Mouse (Mus musculus): ENCODE measurements around the gene Idnk. TPM values are rescaled to one million over a fixed set of nuclear protein-coding genes. Genes with fewer than 3 reads are reported as not detected.

Gene Idnk
- polyA plus RNA-seq, 1 experiment from 2014 or later: 69.1 TPM

GRCm38 (mm10) chr13:58201343-58201742, 43.9 kb downstream of the Idnk start:
- H3K9ac ChIP-seq: no peak overlapping the region
- no peak overlapping the region for H3K4me3 ChIP-seq
- H3K36me3 ChIP-seq: peaks cover 11% of the 10 kb centered on the region
- 91% methylated on average over 6 of the region's 6 CpGs for WGBS
- no peaks in the 10 kb centered on the region for H3K9me3 ChIP-seq
- no peak overlapping the region for H3K27ac ChIP-seq
- no peak overlapping the region for H3K4me2 ChIP-seq (replicated peaks)
- no peak for ATAC-seq (ENCODE audit: low FRiP score, low read depth)
- H3K27me3 ChIP-seq (replicated peaks): no peaks in the 10 kb centered on the region
- H3K4me1 ChIP-seq: no peaks in the 10 kb centered on the region

GRCm38 (mm10) chr13:58201908-58202307, 44.5 kb downstream of the Idnk start:
- no peaks in the 10 kb centered on the region for H3K9me3 ChIP-seq
- no peaks in the 10 kb centered on the region for H3K4me1 ChIP-seq
- H3K36me3 ChIP-seq: peaks cover 10% of the 10 kb centered on the region
- H3K27ac ChIP-seq: no peak overlapping the region
- H3K27me3 ChIP-seq (replicated peaks): no peaks in the 10 kb centered on the region
- no peak overlapping the region for H3K4me2 ChIP-seq (replicated peaks)
- H3K4me3 ChIP-seq: no peak overlapping the region
- 96% methylated on average over 3 of the region's 3 CpGs for WGBS
- no peak for ATAC-seq (ENCODE audit: low FRiP score, low read depth)
- H3K9ac ChIP-seq: no peak overlapping the region

GRCm38 (mm10) chr13:58202903-58203302, 45.5 kb downstream of the Idnk start:
- WGBS: 97% methylated on average over 1 of the region's 1 CpGs

DNA sequence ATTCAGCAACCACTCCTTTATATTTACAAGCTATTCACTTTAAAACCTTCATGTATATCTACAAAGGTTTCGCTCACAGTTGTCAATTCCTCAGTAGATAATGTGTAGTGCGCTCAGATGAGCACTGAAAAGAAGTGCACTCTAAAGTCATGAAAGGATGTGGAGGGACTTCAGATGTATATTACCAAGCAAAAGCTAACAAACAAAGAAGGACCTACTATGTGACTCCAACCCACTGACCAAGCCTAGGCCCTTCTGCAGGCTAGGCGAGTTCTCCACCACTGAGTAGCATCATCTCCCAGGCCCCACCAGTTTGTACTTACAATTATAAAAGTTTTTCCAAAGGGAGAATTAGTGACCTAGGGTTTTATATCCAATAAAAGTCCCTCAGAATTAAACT, 46.8 kb downstream of the Idnk start:
- Histone ChIP-seq H3K4me3 (no peak overlapping the region), H3K27me3 (replicated peaks) (no peaks in the 10 kb centered on the region), H3K36me3 (no peaks in the 10 kb centered on the region), H3K9me3 (no peaks in the 10 kb centered on the region), H3K9ac (no peak overlapping the region), H3K4me1 (no peaks in the 10 kb centered on the region), H3K4me2 (replicated peaks) (no peak overlapping the region), H3K27ac (no peak overlapping the region)
- WGBS: 94% methylated on average over 3 of the region's 3 CpGs
- ATAC-seq (ENCODE audit: low FRiP score, low read depth): no peak

More at GRCm38 (mm10) chr13:58202903-58203302, 45.5 kb downstream of the Idnk start:
- H3K27me3 ChIP-seq (replicated peaks): no peaks in the 10 kb centered on the region
- H3K27ac ChIP-seq: no peak overlapping the region
- H3K9me3 ChIP-seq: no peaks in the 10 kb centered on the region
- H3K9ac ChIP-seq: no peak overlapping the region
- H3K4me1 ChIP-seq: no peaks in the 10 kb centered on the region
- peaks cover 3% of the 10 kb centered on the region; the same call in 1 of the 2 replicates for H3K36me3 ChIP-seq
- H3K4me2 ChIP-seq (replicated peaks): no peak overlapping the region
- no peak overlapping the region for H3K4me3 ChIP-seq
- ATAC-seq (ENCODE audit: low FRiP score, low read depth): no peak

DNA sequence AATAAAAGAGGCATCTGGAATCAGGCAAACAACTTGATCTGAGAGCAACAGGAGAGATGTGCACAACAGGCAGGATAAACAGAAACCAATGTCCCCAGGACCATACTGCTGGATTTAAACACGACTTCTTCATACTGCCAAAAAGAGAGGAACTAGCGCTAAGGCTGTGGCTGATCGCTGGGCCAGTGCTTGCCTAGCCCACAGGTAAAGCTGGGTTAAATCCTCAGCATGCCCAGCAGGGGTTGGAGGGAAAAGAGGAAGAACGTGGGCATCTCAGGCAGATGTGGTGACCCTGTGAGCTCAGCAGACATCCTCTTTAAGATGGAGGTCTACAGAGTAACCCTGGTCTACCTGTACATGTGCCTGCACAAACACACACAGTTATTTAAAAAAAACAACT, 47.5 kb downstream of the Idnk start:
- Histone ChIP-seq H3K4me3 (no peak overlapping the region), H3K4me1 (no peaks in the 10 kb centered on the region), H3K36me3 (no peaks in the 10 kb centered on the region), H3K27me3 (replicated peaks) (no peaks in the 10 kb centered on the region), H3K27ac (no peak overlapping the region), H3K9me3 (no peaks in the 10 kb centered on the region), H3K9ac (no peak overlapping the region), H3K4me2 (replicated peaks) (no peak overlapping the region)
- 80% methylated on average over 4 of the region's 4 CpGs for WGBS
- no peak for ATAC-seq (ENCODE audit: low FRiP score, low read depth)

DNA sequence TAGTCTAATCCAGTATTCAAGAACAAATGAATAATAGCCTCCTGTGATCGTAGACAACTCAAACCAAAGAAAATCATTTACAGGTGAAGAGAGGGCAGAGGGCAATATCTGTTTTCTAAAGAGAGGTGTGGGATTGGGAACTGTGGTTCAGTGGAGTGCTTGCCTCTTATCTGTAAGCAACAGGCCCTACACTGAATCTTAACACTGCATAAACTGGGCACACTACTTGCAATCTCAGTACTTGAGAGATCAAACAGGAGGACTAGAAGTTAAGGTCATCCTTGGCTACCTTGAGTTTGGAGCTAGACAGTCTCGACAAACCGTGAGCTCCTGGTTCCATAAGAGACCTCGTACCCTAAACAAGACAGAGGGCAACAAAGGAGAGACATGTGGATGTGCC, 48.6 kb downstream of the Idnk start:
- Histone ChIP-seq H3K27me3 (replicated peaks) (no peaks in the 10 kb centered on the region), H3K4me1 (0 out of 2 replicates have a peak, but pooled peaks cover 3% of the 10 kb centered on the region), H3K27ac (no peak overlapping the region), H3K4me3 (no peak overlapping the region), H3K9me3 (no peaks in the 10 kb centered on the region), H3K36me3 (no peaks in the 10 kb centered on the region), H3K4me2 (replicated peaks) (no peak overlapping the region), H3K9ac (no peak overlapping the region)
- no peak for ATAC-seq (ENCODE audit: low FRiP score, low read depth)
- 91% methylated on average over 4 of the region's 4 CpGs for WGBS

- H3K4me2 ChIP-seq (replicated peaks): no peak overlapping the region
- no peaks in the 10 kb centered on the region for H3K36me3 ChIP-seq
- no peak for ATAC-seq (ENCODE audit: low FRiP score, low read depth)
- H3K4me1 ChIP-seq: peaks cover 23% of the 10 kb centered on the region
- H3K4me3 ChIP-seq: no peak overlapping the region
- H3K27ac ChIP-seq: no peak overlapping the region
- no peaks in the 10 kb centered on the region for H3K27me3 ChIP-seq (replicated peaks)
- H3K9ac ChIP-seq: no peak overlapping the region
- 89% methylated on average over 5 of the region's 5 CpGs for WGBS
- no peaks in the 10 kb centered on the region for H3K9me3 ChIP-seq
Measured at GRCm38 (mm10) chr13:58210441-58210840, 53.0 kb downstream of the Idnk start.

DNA sequence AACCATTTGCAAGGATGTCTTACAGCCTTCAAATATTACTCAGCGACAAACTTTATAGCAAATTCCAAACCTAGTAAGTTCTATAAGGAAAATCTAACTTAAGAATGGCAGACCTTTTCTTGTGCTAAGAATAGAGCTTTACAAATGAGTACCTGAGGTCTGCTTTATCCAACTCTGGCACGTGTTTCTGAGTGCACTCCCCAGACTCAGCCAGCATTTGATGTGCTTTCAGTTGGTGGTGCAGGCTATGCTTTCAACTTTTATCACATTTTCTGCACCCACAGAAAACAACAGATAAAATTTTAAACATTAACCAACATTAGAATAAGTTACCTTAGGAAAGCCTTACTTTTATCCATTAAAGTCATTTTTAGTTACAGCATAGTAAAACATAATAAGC, 55.1 kb downstream of the Idnk start:
- no peak for ATAC-seq (ENCODE audit: low FRiP score, low read depth)
- Histone ChIP-seq H3K9me3 (no peaks in the 10 kb centered on the region), H3K4me2 (replicated peaks) (no peak overlapping the region), H3K27me3 (replicated peaks) (no peaks in the 10 kb centered on the region), H3K36me3 (no peaks in the 10 kb centered on the region), H3K4me1 (peaks cover 23% of the 10 kb centered on the region), H3K4me3 (no peak overlapping the region), H3K27ac (no peak overlapping the region), H3K9ac (no peak overlapping the region)
- WGBS: 90% methylated on average over 2 of the region's 2 CpGs

- peaks cover 23% of the 10 kb centered on the region for H3K4me1 ChIP-seq
- no peak overlapping the region for H3K27ac ChIP-seq
- no peak for ATAC-seq (ENCODE audit: low FRiP score, low read depth)
- H3K27me3 ChIP-seq (replicated peaks): no peaks in the 10 kb centered on the region
- H3K4me2 ChIP-seq (replicated peaks): peak overlapping the region; percentile 86
- no peaks in the 10 kb centered on the region for H3K36me3 ChIP-seq
- H3K9ac ChIP-seq: peak overlapping the region; percentile 96
- 75% methylated on average over 8 of the region's 8 CpGs for WGBS
- H3K4me3 ChIP-seq: no peak overlapping the region
- no peaks in the 10 kb centered on the region for H3K9me3 ChIP-seq
Measured at GRCm38 (mm10) chr13:58213801-58214200, 56.4 kb downstream of the Idnk start.

Other genes with a start within 250 kb of the Idnk start
- 38.5 and 42.9 TPM in 2 replicates for gene Spock1, start 249.3 kb upstream of the Idnk start, polyA plus RNA-seq (2016; fragmentation: Nextera tagmentation; extraction: Ambion mirVana)
- 5.6 and 6.1 TPM in 2 replicates for gene Klhl3, start 44.1 kb upstream of the Idnk start, polyA plus RNA-seq (2016; fragmentation: Nextera tagmentation; extraction: Ambion mirVana)
- gene Hnrnpa0, start 29.1 kb upstream of the Idnk start, polyA plus RNA-seq (2016; fragmentation: Nextera tagmentation; extraction: Ambion mirVana): 44.4 and 54.5 TPM in 2 replicates
- 172 and 184 TPM in 2 replicates for gene Ubqln1, start 58.0 kb downstream of the Idnk start, polyA plus RNA-seq (2016; fragmentation: Nextera tagmentation; extraction: Ambion mirVana)
- gene Gkap1, start 118.0 kb downstream of the Idnk start, polyA plus RNA-seq (2016; fragmentation: Nextera tagmentation; extraction: Ambion mirVana): 52.4 and 53.5 TPM in 2 replicates
- 1.1 and 2.4 TPM in 2 replicates for gene Kif27, start 201.5 kb downstream of the Idnk start, polyA plus RNA-seq (2016; fragmentation: Nextera tagmentation; extraction: Ambion mirVana)
- gene 2210016F16Rik, start 227.6 kb downstream of the Idnk start, polyA plus RNA-seq (2016; fragmentation: Nextera tagmentation; extraction: Ambion mirVana): 27.6 and 28.0 TPM in 2 replicates
- 25.5 and 31.2 TPM in 2 replicates for gene Rmi1, start 244.6 kb downstream of the Idnk start, polyA plus RNA-seq (2016; fragmentation: Nextera tagmentation; extraction: Ambion mirVana)
- gene Hnrnpk, start 245.7 kb downstream of the Idnk start, polyA plus RNA-seq (2016; fragmentation: Nextera tagmentation; extraction: Ambion mirVana): 1,935 and 2,000 TPM in 2 replicates

Data from neural tube, embryonic 12.5 days (tissue).